Mouse (Mus musculus): ENCODE measurements at regions not wholly inside any gene's neighbourhood (a gene's known extent, or its start where the extent isn't known, plus 50 kb on each side); places are given as distances from the start of the nearest gene placed in this dataset.

DNA sequence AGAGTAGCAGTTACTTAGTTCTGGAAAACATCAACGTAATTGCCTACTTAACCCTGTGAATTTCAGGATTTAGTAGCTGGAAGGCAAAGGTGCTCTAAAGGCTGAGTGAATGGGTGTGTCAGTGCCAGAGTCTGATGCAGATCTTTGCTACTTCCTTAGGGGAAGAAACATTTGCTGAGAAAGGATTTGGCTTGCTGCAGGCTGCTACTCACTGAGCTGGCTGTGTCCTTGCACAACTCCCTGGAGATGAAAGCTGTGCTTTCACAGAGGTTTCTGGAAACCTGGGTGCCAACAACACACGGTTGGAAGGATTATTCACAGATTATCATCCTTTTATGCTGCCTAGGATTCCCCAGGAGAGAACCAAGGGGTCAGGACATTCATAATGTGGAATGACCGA lies 94.0 kb upstream of the Fut8 start:
- ATAC-seq (ENCODE audit: insufficient number of reproducible peaks, low FRiP score, low TSS enrichment, low read depth): no peak
- no peak overlapping the region for H3K4me3 ChIP-seq (replicated peaks)
- H3K4me1 ChIP-seq: no peaks in the 10 kb centered on the region
- H3K27ac ChIP-seq (replicated peaks): no peak overlapping the region
- no peaks in the 10 kb centered on the region for H3K36me3 ChIP-seq
- H3K9ac ChIP-seq: no peak overlapping the region
- no peaks in the 10 kb centered on the region for H3K9me3 ChIP-seq (replicated peaks)
- 56% methylated on average over 3 of the region's 3 CpGs for WGBS
- no peaks in the 10 kb centered on the region for H3K27me3 ChIP-seq
- H3K4me2 ChIP-seq (replicated peaks): no peak overlapping the region

DNA sequence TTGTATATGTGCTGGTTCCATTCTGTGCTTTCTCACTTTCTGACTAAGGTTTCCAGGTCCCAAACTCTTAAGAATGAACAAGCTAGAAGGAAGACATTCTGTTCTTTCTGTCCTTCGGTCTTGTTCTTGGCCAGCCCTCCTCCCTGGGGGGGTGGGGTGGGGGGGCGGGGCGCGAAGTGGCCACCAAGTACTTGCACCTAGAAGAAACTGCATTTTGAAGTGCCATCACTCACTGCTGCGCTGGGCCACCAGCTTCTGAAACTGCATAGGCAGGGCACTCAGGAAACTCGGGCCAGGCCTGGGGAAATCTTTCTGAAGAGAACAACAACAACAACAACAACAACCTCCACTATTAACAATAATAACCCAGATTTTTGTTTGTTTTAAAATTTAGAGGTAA lies 94.4 kb upstream of the Fut8 start:
- WGBS: 72% methylated on average over 6 of the region's 6 CpGs
- no peaks in the 10 kb centered on the region for H3K9me3 ChIP-seq (replicated peaks)
- H3K4me2 ChIP-seq (replicated peaks): no peak overlapping the region
- no peaks in the 10 kb centered on the region for H3K27me3 ChIP-seq
- H3K36me3 ChIP-seq: no peaks in the 10 kb centered on the region
- no peak overlapping the region for H3K27ac ChIP-seq (replicated peaks)
- H3K4me3 ChIP-seq (replicated peaks): no peak overlapping the region
- H3K4me1 ChIP-seq: no peaks in the 10 kb centered on the region
- ATAC-seq (ENCODE audit: insufficient number of reproducible peaks, low FRiP score, low TSS enrichment, low read depth): no peak
- H3K9ac ChIP-seq: no peak overlapping the region

DNA sequence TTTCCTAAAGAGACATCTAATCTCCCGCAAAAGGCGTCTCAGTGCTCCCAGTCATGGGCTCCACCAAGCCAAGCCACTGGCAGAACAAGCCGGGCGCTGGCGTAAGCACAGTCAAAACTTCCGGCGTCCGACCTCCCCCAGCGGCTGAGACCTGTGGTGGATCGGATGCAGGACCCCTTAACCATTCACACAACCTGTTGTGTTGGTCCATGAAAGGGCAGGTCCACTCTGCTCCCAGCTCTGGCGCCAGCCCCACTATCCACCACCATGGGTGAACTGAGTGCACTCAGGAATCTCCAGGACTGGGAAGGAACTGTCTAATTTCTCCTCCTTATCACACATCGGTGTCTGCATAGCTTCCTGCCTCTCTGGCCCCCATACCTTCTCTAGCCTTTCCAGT lies 94.8 kb upstream of the Fut8 start:
- Histone ChIP-seq H3K27me3 (no peaks in the 10 kb centered on the region), H3K27ac (replicated peaks) (no peak overlapping the region), H3K9me3 (replicated peaks) (no peaks in the 10 kb centered on the region), H3K4me3 (replicated peaks) (no peak overlapping the region), H3K9ac (no peak overlapping the region), H3K4me1 (no peaks in the 10 kb centered on the region), H3K36me3 (no peaks in the 10 kb centered on the region), H3K4me2 (replicated peaks) (no peak overlapping the region)
- WGBS: 91% methylated on average over 12 of the region's 12 CpGs
- no peak for ATAC-seq (ENCODE audit: insufficient number of reproducible peaks, low FRiP score, low TSS enrichment, low read depth)

DNA sequence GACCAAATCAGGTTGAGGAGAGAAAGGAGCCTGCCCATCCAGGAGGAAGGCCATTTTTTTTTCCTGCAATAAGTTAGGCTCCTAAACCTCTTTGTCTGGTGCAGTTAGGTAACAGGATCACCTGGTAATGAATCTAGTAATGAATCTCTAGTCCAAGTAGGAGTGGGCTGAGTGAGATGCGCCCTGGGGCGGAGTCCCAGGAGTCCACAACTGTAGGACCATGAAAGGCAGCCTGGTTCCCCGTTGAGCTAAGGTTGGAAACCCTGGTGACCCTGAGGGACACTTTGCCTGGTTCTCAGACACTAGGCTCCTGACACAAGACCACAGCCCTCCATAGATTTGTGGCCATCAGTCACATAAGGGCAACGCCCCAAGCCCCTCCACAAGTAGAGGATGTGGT lies 95.7 kb upstream of the Fut8 start:
- Histone ChIP-seq H3K36me3 (no peaks in the 10 kb centered on the region), H3K9ac (no peak overlapping the region), H3K4me1 (no peaks in the 10 kb centered on the region), H3K4me3 (replicated peaks) (no peak overlapping the region), H3K4me2 (replicated peaks) (no peak overlapping the region), H3K27me3 (no peaks in the 10 kb centered on the region), H3K9me3 (replicated peaks) (no peaks in the 10 kb centered on the region), H3K27ac (replicated peaks) (no peak overlapping the region)
- no peak for ATAC-seq (ENCODE audit: insufficient number of reproducible peaks, low FRiP score, low TSS enrichment, low read depth)
- WGBS: 84% methylated on average over 4 of the region's 4 CpGs

DNA sequence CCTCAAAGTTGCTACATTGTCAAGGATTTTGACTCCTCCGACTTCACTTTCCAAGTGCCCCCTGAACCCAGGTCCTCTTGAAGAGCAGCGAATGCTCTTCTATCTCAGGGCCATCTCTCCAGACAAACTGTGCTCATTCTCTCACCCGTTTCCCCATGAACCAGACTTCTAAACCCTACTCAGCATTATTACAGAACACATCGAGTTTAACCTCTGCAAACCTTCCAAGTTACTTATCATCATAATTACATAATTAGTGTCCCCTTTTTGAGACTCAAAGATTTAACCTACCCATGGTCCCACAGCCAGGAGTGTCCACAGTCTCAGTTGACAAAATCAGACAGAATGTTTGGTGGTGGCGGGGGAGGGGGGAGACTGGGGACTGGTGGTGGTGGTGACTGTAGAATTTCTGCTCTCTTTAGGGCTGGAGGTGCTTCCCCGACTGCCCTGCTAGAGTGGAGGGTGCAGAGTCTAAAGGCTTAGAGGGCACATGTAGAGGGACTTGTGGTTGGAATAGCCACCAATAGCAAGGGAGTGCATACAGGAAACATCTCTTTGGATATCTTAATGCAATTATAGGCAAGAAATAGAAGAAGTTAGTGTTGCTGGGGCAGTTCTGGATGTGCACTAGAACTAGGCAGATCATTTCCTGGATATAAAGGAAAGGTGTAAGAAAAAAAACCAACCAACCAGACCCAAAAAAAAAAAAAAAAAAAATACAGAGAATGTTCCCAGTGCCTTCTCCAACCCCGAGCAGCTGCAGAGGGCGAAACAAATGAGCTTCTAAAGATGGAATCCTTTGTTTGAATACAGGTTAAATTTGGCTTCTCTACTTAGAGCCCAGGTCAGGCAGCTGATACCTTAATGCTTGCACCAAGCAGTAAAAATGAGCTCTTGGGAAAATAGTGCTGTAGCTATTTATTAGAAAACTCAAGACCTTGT lies 96.4 kb upstream of the Fut8 start:
- no peak overlapping the region for H3K9ac ChIP-seq
- ATAC-seq (ENCODE audit: insufficient number of reproducible peaks, low FRiP score, low TSS enrichment, low read depth): no peak
- H3K9me3 ChIP-seq (replicated peaks): no peaks in the 10 kb centered on the region
- WGBS: 67% methylated on average over 8 of the region's 8 CpGs
- no peaks in the 10 kb centered on the region for H3K36me3 ChIP-seq
- H3K27me3 ChIP-seq: no peaks in the 10 kb centered on the region
- no peak overlapping the region for H3K4me2 ChIP-seq (replicated peaks)
- no peak overlapping the region for H3K4me3 ChIP-seq (replicated peaks)
- no peaks in the 10 kb centered on the region for H3K4me1 ChIP-seq
- H3K27ac ChIP-seq (replicated peaks): no peak overlapping the region

DNA sequence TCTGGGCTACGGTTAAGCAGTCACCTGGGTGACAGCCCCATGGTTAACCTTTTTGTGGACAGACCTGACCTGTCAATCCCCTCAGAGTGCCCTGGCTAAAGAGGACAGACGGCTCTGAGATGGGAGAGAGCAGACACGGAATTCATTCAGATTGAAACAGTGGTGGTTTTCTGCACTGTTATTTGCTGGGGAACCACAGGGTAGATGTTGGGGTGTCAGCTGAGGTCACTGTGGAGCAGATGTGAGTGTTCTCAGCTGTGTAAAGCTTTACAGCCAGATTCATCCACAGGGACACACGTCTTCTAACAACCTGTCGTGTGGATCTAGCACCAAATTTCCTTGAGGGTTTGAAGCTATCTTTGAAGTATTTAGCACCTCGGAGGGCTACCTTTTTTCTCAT lies 97.3 kb upstream of the Fut8 start:
- no peak overlapping the region for H3K27ac ChIP-seq (replicated peaks)
- H3K4me2 ChIP-seq (replicated peaks): no peak overlapping the region
- no peak overlapping the region for H3K4me3 ChIP-seq (replicated peaks)
- no peaks in the 10 kb centered on the region for H3K36me3 ChIP-seq
- no peaks in the 10 kb centered on the region for H3K9me3 ChIP-seq (replicated peaks)
- no peaks in the 10 kb centered on the region for H3K4me1 ChIP-seq
- 51% methylated on average over 6 of the region's 6 CpGs for WGBS
- H3K27me3 ChIP-seq: no peaks in the 10 kb centered on the region
- no peak overlapping the region for H3K9ac ChIP-seq
- no peak for ATAC-seq (ENCODE audit: insufficient number of reproducible peaks, low FRiP score, low TSS enrichment, low read depth)

DNA sequence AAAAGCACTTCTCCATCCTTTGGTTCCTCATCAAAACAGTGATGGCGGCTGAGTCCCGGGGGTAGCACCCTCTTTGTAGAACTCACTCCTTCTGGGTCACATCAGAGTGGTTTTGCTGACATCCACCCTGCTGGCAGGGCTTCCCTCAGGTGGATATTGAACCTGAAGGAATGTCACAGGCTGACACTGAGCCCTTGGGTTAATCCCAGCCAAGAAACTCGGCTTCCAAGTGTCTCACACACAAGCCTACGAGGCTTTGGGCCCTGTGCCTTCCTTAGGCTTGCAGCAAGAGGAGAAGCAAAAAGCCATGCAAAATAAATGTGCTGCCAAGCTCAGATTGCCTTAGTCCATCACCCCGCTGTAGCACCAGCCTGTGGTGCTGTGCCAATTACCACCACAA lies 97.8 kb upstream of the Fut8 start:
- 72% methylated on average over 5 of the region's 5 CpGs for WGBS
- H3K4me1 ChIP-seq: no peaks in the 10 kb centered on the region
- no peak overlapping the region for H3K4me3 ChIP-seq (replicated peaks)
- H3K27ac ChIP-seq (replicated peaks): no peak overlapping the region
- no peaks in the 10 kb centered on the region for H3K36me3 ChIP-seq
- ATAC-seq (ENCODE audit: insufficient number of reproducible peaks, low FRiP score, low TSS enrichment, low read depth): no peak
- H3K27me3 ChIP-seq: no peaks in the 10 kb centered on the region
- H3K9me3 ChIP-seq (replicated peaks): no peaks in the 10 kb centered on the region
- no peak overlapping the region for H3K4me2 ChIP-seq (replicated peaks)
- H3K9ac ChIP-seq: no peak overlapping the region

DNA sequence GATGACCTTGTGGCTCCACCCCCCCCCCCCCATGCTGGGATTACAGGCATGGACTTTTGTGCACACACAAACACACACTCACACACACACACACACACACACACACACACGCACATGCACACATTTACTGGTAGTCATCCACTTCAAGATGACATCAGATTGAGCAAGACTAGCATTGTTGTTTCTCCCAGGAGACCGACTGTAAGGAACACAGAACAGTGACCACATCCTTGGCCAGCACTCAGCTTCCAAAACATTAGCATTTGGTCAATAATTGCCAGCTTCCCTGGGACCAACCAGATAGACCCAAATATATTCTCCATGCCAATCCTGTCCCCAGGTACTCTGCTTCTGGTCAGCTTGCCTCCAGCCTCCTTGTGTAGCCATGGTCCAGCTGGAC lies 98.2 kb upstream of the Fut8 start:
- Histone ChIP-seq H3K27ac (replicated peaks) (no peak overlapping the region), H3K4me1 (no peaks in the 10 kb centered on the region), H3K27me3 (no peaks in the 10 kb centered on the region), H3K9me3 (replicated peaks) (no peaks in the 10 kb centered on the region), H3K4me3 (replicated peaks) (no peak overlapping the region), H3K36me3 (no peaks in the 10 kb centered on the region), H3K9ac (no peak overlapping the region), H3K4me2 (replicated peaks) (no peak overlapping the region)
- WGBS: 61% methylated on average over 2 of the region's 2 CpGs
- ATAC-seq (ENCODE audit: insufficient number of reproducible peaks, low FRiP score, low TSS enrichment, low read depth): no peak

DNA sequence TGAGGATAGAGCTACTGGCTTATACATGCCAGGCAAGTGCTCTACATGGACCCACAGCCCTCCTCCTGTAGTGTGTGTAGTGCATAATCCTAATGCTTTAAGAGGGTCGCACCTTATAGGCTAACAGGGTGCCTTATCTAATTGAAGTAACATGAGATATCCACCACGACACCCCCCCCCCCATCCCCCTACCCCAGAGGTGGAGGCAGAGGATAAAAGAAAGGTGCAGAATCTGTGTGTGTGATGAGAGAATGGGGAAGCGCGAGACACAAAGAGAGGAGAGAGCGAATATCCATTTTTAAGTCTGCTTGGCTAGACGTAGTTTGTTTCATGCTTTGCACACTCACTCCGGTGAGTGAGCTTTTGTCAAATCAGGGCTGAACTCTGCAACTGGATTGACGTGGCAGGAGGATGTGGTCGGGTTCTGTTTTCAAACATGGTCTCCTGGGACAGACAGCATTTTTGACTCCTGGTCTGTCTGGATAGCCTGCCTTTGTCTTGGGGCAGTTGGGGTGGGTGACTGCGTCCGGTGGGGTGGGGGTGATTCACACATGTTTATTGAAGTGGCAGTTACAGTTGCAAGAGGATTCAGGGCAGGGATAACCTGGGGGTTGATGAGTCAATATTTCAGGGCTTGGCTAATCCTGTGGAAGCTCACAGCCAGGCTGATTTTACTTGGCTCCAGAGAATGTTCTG lies 99.3 kb upstream of the Fut8 start:
- no peaks in the 10 kb centered on the region for H3K36me3 ChIP-seq
- 61% methylated on average over 11 of the region's 11 CpGs for WGBS
- no peaks in the 10 kb centered on the region for H3K9me3 ChIP-seq (replicated peaks)
- H3K4me2 ChIP-seq (replicated peaks): no peak overlapping the region
- H3K27ac ChIP-seq (replicated peaks): no peak overlapping the region
- H3K4me3 ChIP-seq (replicated peaks): no peak overlapping the region
- no peaks in the 10 kb centered on the region for H3K4me1 ChIP-seq
- H3K27me3 ChIP-seq: no peaks in the 10 kb centered on the region
- no peak overlapping the region for H3K9ac ChIP-seq
- no peak for ATAC-seq (ENCODE audit: insufficient number of reproducible peaks, low FRiP score, low TSS enrichment, low read depth)

DNA sequence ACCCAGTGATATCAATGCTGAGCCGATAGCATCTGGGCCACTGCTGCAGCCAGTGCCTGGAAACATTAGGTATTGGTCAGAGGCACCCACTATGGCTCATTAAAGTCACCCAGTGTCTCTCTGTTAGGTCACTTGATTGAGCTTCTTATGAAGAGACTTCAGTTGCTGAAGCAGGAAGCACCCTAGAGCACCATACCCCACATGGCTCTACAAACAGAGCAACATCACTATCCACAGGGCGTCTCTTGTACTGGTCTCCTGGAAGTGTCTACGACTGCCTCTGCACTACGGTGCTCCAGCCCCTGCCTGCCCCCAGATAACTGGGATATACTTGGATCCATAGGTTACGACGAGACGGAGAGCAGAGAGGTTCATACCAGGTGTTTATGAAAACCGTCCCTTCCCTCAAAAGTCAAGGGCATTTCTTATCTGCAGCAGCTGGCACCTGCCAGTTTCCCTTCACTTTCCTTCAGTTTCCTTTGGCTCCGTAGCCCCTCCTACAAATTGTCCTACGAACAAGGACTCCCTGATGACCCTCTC lies 100.6 kb upstream of the Fut8 start:
- no peak for ATAC-seq (ENCODE audit: insufficient number of reproducible peaks, low FRiP score, low TSS enrichment, low read depth)
- WGBS: 87% methylated on average over 10 of the region's 10 CpGs
- no peaks in the 10 kb centered on the region for H3K9me3 ChIP-seq (replicated peaks)

DNA sequence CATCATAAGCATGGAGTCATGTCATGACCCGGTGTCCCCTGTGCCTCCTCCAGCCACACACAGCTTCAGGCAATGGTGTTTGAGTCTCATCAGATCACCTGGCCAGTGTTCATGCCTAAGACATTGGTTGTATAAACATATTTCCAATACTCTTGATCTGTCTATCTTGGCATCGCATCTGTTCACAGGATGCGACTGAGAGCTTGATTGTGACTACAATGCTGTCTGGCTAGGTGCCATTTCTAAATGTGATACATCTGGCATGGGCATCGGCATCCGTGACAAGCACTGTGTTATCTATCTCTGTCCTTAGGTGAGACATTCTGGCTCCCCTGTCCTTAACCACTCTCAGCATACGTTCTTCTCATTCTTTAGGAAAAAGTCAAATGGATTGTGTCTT lies 102.3 kb upstream of the Fut8 start:
- no peak overlapping the region for H3K4me3 ChIP-seq (replicated peaks)
- H3K4me2 ChIP-seq (replicated peaks): no peak overlapping the region
- no peaks in the 10 kb centered on the region for H3K9me3 ChIP-seq (replicated peaks)
- no peak overlapping the region for H3K27ac ChIP-seq (replicated peaks)
- 80% methylated on average over 6 of the region's 6 CpGs for WGBS
- no peaks in the 10 kb centered on the region for H3K36me3 ChIP-seq
- no peaks in the 10 kb centered on the region for H3K4me1 ChIP-seq
- no peak for ATAC-seq (ENCODE audit: insufficient number of reproducible peaks, low FRiP score, low TSS enrichment, low read depth)
- H3K9ac ChIP-seq: no peak overlapping the region
- H3K27me3 ChIP-seq: no peaks in the 10 kb centered on the region

More for the DNA sequence above, 100.6 kb upstream of the Fut8 start:
- Histone ChIP-seq H3K4me3 (replicated peaks) (no peak overlapping the region), H3K27ac (replicated peaks) (no peak overlapping the region), H3K27me3 (no peaks in the 10 kb centered on the region), H3K4me2 (replicated peaks) (no peak overlapping the region), H3K36me3 (no peaks in the 10 kb centered on the region), H3K4me1 (no peaks in the 10 kb centered on the region), H3K9ac (no peak overlapping the region)

All from embryonic facial prominence, embryonic 15.5 days (tissue).